8 mouse cellular contexts compared by ENCODE assay signal in genomic region chr11:62648591-62649391, GRCm38 (mm10). TPM values are rescaled to one million over a fixed set of nuclear protein-coding genes. Genes with fewer than 3 reads are reported as not detected.
DNase-seq lines count a peak whose midpoint lies in the region; ATAC-seq and TF ChIP-seq lines count a peak whose summit lies in the region.

TSS of gene Mmgt2 (plus strand) at chr11:62648664.

- WGBS in embryonic facial prominence, embryonic 11.5 days, result under 1% methylated on average over 29 of the region's 53 CpGs
- 1% methylated on average over 23 of the region's 53 CpGs for WGBS in limb, embryonic 11.5 days
- under 1% methylated on average over 42 of the region's 53 CpGs for WGBS in midbrain, embryonic 13.5 days
- WGBS in small intestine, adult 2 months, result 1% methylated on average over 46 of the region's 53 CpGs

- H3K4me3 ChIP-seq in embryonic facial prominence, embryonic 11.5 days (ENCODE audit: low read depth, low read length), result peak within 1 kb of the TSS; percentile 79
- H3K4me3 ChIP-seq in limb, embryonic 11.5 days (ENCODE audit: low read depth, low read length), result peak within 1 kb of the TSS; percentile 76
- peak within 1 kb of the TSS; percentile 81 for H3K4me3 ChIP-seq in midbrain, embryonic 13.5 days (replicated peaks)
- H3K4me3 ChIP-seq in small intestine, adult 2 months (ENCODE audit: low read depth, low read length), result peak within 1 kb of the TSS; percentile 94

- no peaks in the 10 kb centered on the region; the same call in 1 of the 2 replicates for H3K36me3 ChIP-seq in embryonic facial prominence, embryonic 11.5 days (replicated peaks; ENCODE audit: control insufficient read depth, insufficient read depth, low read depth, low read length)
- H3K36me3 ChIP-seq in limb, embryonic 11.5 days (ENCODE audit: control insufficient read depth, insufficient read depth, low read length), result 0 out of 2 replicates have a peak, but pooled peaks cover 4% of the 10 kb centered on the region
- no peaks in the 10 kb centered on the region for H3K36me3 ChIP-seq in midbrain, embryonic 13.5 days
- H3K36me3 ChIP-seq in small intestine, adult 2 months (ENCODE audit: control insufficient read depth, insufficient read depth, low read length), result peaks cover 2% of the 10 kb centered on the region

- no peaks in the 10 kb centered on the region for H3K9me3 ChIP-seq in embryonic facial prominence, embryonic 11.5 days (replicated peaks; ENCODE audit: control insufficient read depth, low read length)
- no peaks in the 10 kb centered on the region for H3K9me3 ChIP-seq in limb, embryonic 11.5 days (ENCODE audit: control insufficient read depth, low read length)
- H3K9me3 ChIP-seq in midbrain, embryonic 13.5 days, result no peaks in the 10 kb centered on the region

- DNase-seq in 3134 (ENCODE audit: extremely low read depth, insufficient read length, low spot score), result peak; percentile 94
- DNase-seq in adrenal gland, postnatal 14 days, result peak; percentile 99
- DNase-seq in embryonic facial prominence, embryonic 11.5 days (ENCODE audit: low spot score), result peak; percentile 96
- DNase-seq in kidney, adult 11 months, result peak; percentile 92
- DNase-seq in limb, embryonic 11.5 days (ENCODE audit: low spot score), result peak; percentile 100

- peak within 1 kb of the TSS; percentile 96 for H3K4me2 ChIP-seq in embryonic facial prominence, embryonic 11.5 days (ENCODE audit: low read depth, low read length)
- peak within 1 kb of the TSS; percentile 83 for H3K4me2 ChIP-seq in limb, embryonic 11.5 days (ENCODE audit: low read depth, severe bottlenecking)
- peak within 1 kb of the TSS; percentile 99 for H3K4me2 ChIP-seq in midbrain, embryonic 13.5 days (replicated peaks)

- ATAC-seq in embryonic facial prominence, embryonic 11.5 days (replicated peaks; ENCODE audit: insufficient number of reproducible peaks, low FRiP score, low TSS enrichment, low read depth), result peak; percentile 93
- ATAC-seq in granulocyte monocyte progenitor cell, adult 5-6 weeks (replicated peaks; ENCODE audit: poor library complexity, severe bottlenecking), result peak; percentile 73
- peak; percentile 88 for ATAC-seq in limb, embryonic 11.5 days (ENCODE audit: insufficient number of reproducible peaks, low FRiP score, low TSS enrichment, low read depth)
- peak; percentile 84 for ATAC-seq in midbrain, embryonic 13.5 days

- H3K4me1 ChIP-seq in embryonic facial prominence, embryonic 11.5 days (ENCODE audit: control insufficient read depth, insufficient read depth, low read length), result peaks cover 7% of the 10 kb centered on the region
- H3K4me1 ChIP-seq in limb, embryonic 11.5 days (ENCODE audit: control insufficient read depth, insufficient read depth, low read length), result peaks cover 18% of the 10 kb centered on the region
- H3K4me1 ChIP-seq in midbrain, embryonic 13.5 days (replicated peaks), result peaks cover 43% of the 10 kb centered on the region
- H3K4me1 ChIP-seq in small intestine, adult 2 months (ENCODE audit: control insufficient read depth, insufficient read depth, insufficient read length, low read length), result peaks cover 28% of the 10 kb centered on the region; the same call in 1 of the 2 replicates

- TF ChIP-seq CTCF in small intestine, adult 2 months (IDR thresholded peaks at IDR 0.05; ENCODE audit: extremely low read depth, insufficient read length, insufficient replicate concordance, low read depth, low read length), result peak; percentile 78

- H3K27ac ChIP-seq in embryonic facial prominence, embryonic 11.5 days (replicated peaks; ENCODE audit: low read depth, low read length), result peak within 1 kb of the TSS; percentile 83
- H3K27ac ChIP-seq in limb, embryonic 11.5 days (replicated peaks; ENCODE audit: low read depth, low read length), result peak within 1 kb of the TSS; percentile 75
- H3K27ac ChIP-seq in midbrain, embryonic 13.5 days, result peak within 1 kb of the TSS; percentile 76
- H3K27ac ChIP-seq in small intestine, adult 2 months (ENCODE audit: insufficient read depth, low read depth, low read length), result peak within 1 kb of the TSS; percentile 93

- H3K27me3 ChIP-seq in embryonic facial prominence, embryonic 11.5 days (ENCODE audit: control insufficient read depth, insufficient read depth, low read length), result no peaks in the 10 kb centered on the region
- no peaks in the 10 kb centered on the region for H3K27me3 ChIP-seq in limb, embryonic 11.5 days (ENCODE audit: control insufficient read depth, insufficient read depth, low read length)
- H3K27me3 ChIP-seq in midbrain, embryonic 13.5 days, result no peaks in the 10 kb centered on the region
- no peaks in the 10 kb centered on the region for H3K27me3 ChIP-seq in small intestine, adult 2 months (ENCODE audit: control insufficient read depth, insufficient read depth, low read length)

- H3K9ac ChIP-seq in embryonic facial prominence, embryonic 11.5 days (replicated peaks; ENCODE audit: low read length), result peak within 1 kb of the TSS; percentile 85
- peak within 1 kb of the TSS; percentile 88 for H3K9ac ChIP-seq in limb, embryonic 11.5 days (ENCODE audit: low read length)
- H3K9ac ChIP-seq in midbrain, embryonic 13.5 days (replicated peaks), result peak within 1 kb of the TSS; percentile 76

- peak; percentile 39; the same call in 1 of the 2 replicates for TF ChIP-seq POLR2A in small intestine, adult 2 months (IDR thresholded peaks at IDR 0.05; ENCODE audit: low read depth, low read length)

RNA-seq across cellular contexts. Expression of gene Mmgt2, which starts in this region (rescaled TPM):
- total RNA-seq in adrenal gland, postnatal 14 days (2021), result 26.6 and 35.7 TPM in 2 replicates
- polyA plus RNA-seq in embryonic facial prominence, embryonic 11.5 days (2014; fragmentation: Nextera tagmentation; extraction: Ambion mirVana), result 44.4 and 49.9 TPM in 2 replicates
- 16.7 and 34.1 TPM in 2 replicates for total RNA-seq in granulocyte monocyte progenitor cell, adult 5-6 weeks (2014; fragmentation: Nextera tagmentation)
- 15.9 and 23.7 TPM in 2 replicates for total RNA-seq in granulocyte monocyte progenitor cell, adult 5-6 weeks (2017)
- polyA plus RNA-seq in limb, embryonic 11.5 days (2014; fragmentation: Nextera tagmentation; extraction: Ambion mirVana), result 54.1 and 60.7 TPM in 2 replicates
- 23.0 and 25.2 TPM in 2 replicates for polyA plus RNA-seq in midbrain, embryonic 13.5 days (2015; fragmentation: Nextera tagmentation; extraction: Ambion mirVana)
- polyA plus RNA-seq in small intestine, adult 2 months (2012; rRNA removed), result 20.0 and 26.4 TPM in 2 replicates

Comparison
In these comparisons a context has a peak if more than half of its experiments do, and no peak if none do; other contexts are left out.
1. Peak in every context shown above with its lines: DNase-seq, ATAC-seq, H3K4me3 ChIP-seq and H3K27ac ChIP-seq.